Mouse (Mus musculus): ENCODE results near the gene Zbtb44.
A peak's percentile ranks its signal among the peaks of the same experiment; 100 is the strongest.

Gene Zbtb44

DNA sequence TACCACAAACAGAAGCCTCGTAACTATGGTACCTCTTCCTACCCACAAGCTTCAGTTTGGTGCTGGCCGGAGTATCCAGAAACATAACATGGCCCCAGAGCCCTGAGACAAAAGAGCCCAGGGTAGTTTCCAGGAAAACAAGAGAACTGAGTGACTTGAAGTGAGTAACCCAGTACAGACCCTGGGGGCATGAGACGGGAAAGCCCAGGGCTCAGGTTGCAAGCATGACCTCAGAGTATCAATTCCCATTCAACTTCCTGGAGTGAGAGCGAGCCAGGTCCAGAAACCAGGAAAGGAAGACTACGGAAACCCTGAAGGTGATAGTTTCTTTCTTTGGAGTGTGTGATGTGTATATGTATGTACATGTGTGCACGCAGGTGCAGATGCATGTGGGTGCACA, 87.0 kb downstream of the Zbtb44 start:
- no peak for DNase-seq

- DNase-seq, result no peak
Measured at GRCm38 (mm10) chr9:31118520-31119298, 88.3 kb downstream of the Zbtb44 start.

- no peak for DNase-seq
Measured at GRCm38 (mm10) chr9:31119405-31119804, 89.0 kb downstream of the Zbtb44 start.

GRCm38 (mm10) chr9:31119882-31120532, 89.6 kb downstream of the Zbtb44 start:
- DNase-seq, result peak; percentile 17

DNA sequence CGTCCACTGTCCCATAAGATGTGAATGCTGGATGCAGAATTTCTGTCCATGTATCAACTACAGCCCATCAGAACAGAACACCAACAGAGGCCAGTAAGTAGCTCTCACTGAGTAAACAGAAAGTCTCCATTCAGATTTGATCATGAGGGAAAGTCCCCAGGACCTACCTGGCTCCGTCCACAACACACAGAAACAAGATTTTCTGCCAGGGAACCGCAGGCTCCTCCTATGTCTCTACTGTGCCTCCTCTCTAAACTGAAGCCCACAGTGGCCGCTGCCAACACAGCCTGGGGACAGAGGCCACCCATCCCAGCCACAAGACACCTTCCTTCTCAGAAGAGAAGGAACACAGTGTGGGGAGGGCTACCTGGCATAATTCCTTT, 90.1 kb downstream of the Zbtb44 start:
- no peak for DNase-seq

DNA sequence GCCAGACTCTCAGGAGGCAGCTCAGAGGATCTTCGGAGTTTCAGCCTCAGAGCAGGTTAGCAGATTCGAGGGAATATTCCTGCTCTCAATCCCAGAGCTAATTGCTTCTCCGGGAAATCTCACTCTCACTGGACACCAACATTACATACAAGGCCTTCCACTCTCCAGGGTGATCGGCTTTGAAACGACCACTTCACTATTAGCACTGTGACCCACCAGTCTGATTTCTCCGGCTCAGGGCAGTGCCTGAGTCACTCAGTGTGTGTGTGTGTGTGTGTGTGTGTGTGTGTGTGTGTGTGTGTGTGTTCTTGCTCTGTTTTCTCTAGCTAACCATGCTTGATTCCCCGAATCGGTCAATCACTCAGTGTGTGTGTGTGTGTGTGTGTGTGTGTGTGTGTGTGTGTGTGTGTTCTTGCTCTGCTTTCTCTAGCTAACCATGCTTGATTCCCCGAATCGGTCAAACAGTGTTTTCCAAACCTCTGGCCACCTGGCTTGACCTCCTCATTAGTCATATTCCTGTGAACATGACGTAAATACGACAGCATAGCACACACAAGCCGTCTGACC, 92.1 kb downstream of the Zbtb44 start:
- DNase-seq, result no peak
